Mouse (Mus musculus) forelimb bud, embryonic 11.5 days (tissue): ENCODE results near the gene Pdcd2l.
A peak's percentile ranks its signal among the peaks of the same experiment; 100 is the strongest.

Experiments used
- DNase-seq: peaks from one replicate; pipeline ENCODE4 v3.0.0-alpha.2; 2012; ENCODE audit warnings: low read depth, low spot score

Gene Pdcd2l

DNA sequence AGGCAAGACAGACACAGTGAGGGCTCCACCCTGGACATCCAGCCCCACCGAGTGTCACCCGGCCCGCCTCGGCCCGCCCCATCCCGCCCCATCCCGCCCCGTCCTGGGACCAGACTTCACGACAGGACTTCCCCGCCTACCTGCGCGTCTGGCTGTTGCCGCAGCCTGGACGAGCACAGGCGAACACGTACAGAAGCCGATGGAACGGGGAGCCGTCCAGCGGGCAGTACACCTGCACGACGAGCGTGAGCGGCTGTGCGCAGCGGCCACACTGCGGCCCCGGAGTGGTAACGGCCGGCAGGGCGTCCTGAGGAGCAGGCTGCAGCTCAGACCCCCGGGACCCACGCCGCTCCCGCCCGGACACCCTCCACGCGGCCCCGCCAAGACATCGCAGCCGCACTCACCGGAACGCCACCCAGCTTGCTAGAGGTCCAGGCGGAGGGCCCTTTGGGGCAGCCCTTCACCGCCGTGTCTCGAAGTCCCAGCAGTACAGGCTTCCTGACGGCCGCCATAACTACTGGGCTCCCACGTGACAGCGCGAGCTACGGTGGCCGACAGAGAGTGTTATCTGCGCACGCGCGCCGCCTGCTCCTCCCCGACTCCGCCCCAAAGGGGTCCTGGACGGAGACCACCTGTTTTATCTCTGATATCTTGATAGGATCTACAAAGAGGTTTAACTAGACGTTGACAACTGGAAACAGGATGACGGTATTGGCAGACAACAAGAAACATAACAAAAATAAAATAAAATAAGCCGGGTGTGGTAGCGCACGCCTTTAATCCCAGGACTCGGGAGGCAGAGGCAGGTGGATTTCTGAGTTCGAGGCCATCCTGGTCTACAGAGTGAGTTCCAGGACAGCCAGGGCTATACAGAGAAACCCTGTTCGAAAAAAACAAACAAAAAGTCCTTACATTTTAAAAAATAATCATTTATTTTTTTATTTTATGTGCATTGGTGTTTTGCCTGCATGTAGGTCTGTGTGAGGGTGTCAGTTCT lies at the start of gene Pdcd2l:
Gene Pdcd2l (minus strand): TSS at position 530 of the 997 bp plus-strand sequence.
- DNase-seq = peak; percentile 91

GRCm38 (mm10) chr7:34242176-34242575 lies 45.7 kb upstream of the Pdcd2l start:
- no peak for DNase-seq

- DNase-seq = no peak
Measured at GRCm38 (mm10) chr7:34238086-34238485, 41.6 kb upstream of the Pdcd2l start.

- DNase-seq = no peak
Measured at GRCm38 (mm10) chr7:34235602-34236001, 39.1 kb upstream of the Pdcd2l start.

GRCm38 (mm10) chr7:34234610-34235561 lies 38.4 kb upstream of the Pdcd2l start:
- peak; percentile 9 for DNase-seq

DNA sequence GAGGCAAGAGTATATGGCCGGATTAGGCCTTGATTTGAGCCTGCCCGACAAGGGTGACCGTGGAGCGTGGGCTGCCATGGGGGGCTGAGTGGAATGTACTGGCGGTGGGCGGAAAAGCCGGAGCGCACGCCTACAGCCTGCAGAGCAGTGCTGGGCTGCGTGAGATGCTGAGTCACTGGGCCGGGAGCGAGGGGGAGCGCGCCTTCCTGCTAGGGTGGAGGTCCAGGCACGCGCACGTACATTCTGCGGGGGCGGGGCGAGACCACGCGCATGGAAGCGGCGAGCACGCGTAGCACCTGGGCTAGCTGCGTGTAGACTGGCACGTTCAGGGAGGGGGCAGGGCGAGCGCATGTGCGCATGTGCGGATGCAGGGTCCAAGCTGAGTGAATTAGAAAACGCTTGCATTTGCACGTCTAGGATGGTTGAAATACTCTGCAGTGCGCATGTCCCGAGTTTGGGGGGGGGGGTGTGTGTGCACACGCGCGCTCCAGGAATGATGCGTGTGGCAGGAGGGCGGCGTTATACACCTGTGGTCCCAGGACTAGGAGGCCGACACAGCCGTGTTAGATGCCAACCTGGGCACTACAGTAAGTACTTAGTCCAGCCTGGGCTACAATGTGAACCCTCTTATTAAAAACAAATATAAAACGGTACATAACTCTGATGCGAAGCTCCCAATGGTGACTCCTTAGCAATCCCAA lies 37.6 kb upstream of the Pdcd2l start:
- peak; percentile 99 for DNase-seq

GRCm38 (mm10) chr7:34232785-34233725 lies 36.6 kb upstream of the Pdcd2l start:
- no peak for DNase-seq

DNA sequence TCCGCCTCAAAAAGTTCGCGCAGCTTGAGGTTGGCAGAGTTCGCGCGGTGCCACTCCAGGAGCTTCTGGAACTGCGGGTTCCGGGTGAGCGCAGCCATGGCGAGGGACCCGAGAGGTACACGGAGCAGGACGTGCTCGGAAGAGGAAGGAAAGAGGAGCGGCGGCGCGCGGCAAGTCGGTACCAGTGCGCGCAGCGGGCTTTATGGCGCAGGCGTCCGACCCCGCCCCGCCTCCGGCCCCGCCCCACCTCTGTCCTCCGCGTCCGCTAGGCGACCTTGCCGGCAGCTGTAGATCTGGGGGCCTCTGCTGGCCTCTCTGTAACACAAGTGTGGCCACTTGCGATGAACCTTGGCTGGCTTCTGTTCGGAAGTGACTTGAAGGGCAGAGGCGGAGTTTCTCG lies 33.7 kb upstream of the Pdcd2l start, which contains the start of gene Gpi1:
Gene Gpi1 (minus strand): TSS at position 221 of the 400 bp plus-strand sequence.
- peak; percentile 84 for DNase-seq

DNA sequence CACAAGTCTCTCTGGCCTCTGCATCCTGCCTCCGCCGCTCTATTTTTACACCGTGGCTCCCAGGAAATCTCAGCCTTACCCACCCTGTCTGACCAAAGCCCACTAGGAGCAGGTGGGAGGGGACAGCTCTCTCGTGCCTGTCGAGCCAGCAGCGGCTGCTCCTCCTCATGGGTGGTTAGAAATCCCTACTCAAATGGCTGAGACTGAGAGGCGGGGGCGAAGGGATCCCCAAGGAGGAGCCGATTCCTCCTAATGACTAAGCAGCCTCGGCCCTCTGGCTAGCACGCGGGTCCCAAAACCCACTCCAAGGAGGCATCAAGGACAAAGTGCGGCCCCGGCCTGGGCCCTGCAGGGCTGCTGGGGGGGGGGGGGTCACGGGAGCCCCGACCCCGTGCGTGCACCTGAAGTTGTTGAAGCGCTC lies 33.2 kb upstream of the Pdcd2l start:
- peak; percentile 41 for DNase-seq

GRCm38 (mm10) chr7:34229153-34229552 lies 32.7 kb upstream of the Pdcd2l start:
- DNase-seq = no peak

DNA sequence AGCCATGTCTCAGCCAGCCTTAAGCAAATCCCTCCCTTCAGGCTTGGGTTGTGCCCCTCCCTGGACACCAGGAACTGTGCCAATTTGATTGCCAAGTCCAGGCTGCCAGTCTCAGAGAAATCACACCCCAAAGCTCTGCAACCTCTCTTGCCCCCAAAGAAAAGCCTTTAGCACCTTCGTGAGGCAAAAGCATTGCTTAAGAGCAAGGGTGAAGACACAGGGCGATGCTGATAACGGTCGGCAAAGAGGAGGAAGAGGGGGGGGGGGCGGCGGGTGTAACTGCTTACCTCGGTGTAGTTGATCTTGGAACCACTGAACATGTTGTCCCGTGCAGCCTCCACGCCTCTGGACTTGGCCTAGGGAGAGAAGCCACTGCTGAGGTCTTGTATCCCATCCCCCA lies 32.2 kb upstream of the Pdcd2l start:
- DNase-seq = no peak

DNA sequence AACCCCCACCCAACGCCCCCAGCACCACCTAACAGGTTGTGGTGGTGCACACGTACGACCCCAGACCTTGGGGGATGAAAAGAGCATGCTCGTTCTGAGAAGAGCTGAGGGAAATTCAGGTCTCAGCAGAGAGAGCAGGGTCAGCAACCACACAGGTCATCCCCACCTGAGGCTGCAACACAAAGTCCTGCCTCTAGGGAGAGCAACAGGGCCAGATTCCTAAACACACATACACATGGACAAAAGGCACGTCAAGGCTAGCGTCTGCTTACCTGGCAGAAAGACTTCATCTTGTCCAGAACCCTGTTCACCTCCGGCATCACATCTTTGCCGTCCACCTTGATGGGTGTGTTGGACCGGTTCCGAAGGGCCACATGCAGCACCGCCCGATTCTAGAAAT lies 30.4 kb upstream of the Pdcd2l start:
- no peak for DNase-seq

- no peak for DNase-seq
Measured at GRCm38 (mm10) chr7:34226086-34226485, 29.6 kb upstream of the Pdcd2l start.

- DNase-seq = no peak
Measured at GRCm38 (mm10) chr7:34224308-34224707, 27.8 kb upstream of the Pdcd2l start.

GRCm38 (mm10) chr7:34222340-34222739 lies 25.9 kb upstream of the Pdcd2l start:
- DNase-seq = no peak

GRCm38 (mm10) chr7:34221594-34222250 lies 25.3 kb upstream of the Pdcd2l start:
- no peak for DNase-seq

- no peak for DNase-seq
Measured at GRCm38 (mm10) chr7:34218496-34218895, 22.0 kb upstream of the Pdcd2l start.

DNA sequence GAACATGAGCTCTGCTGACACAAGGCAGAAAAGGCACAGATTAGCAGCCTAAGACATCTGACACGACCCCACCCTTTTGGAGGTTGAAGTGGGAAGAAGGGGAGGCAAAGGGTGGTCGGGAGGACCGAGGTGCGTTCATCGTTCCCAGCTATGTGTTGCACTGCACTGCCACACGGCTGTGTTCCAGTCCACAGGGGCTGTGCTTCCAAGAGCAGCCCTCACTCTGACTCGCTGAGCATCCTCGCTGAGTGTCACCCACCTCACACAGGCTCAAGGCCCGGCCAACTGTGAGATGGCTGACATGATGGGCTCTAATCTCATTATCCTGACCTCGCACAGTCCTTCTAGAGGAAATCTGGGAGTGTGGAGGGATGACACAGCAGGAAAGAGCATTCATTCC lies 20.0 kb upstream of the Pdcd2l start:
- DNase-seq = no peak

GRCm38 (mm10) chr7:34215481-34215880 lies 19.0 kb upstream of the Pdcd2l start:
- no peak for DNase-seq

GRCm38 (mm10) chr7:34214644-34215043 lies 18.2 kb upstream of the Pdcd2l start:
- DNase-seq = no peak
